8 mouse cellular contexts compared by ENCODE assay signal in the genomic region with DNA sequence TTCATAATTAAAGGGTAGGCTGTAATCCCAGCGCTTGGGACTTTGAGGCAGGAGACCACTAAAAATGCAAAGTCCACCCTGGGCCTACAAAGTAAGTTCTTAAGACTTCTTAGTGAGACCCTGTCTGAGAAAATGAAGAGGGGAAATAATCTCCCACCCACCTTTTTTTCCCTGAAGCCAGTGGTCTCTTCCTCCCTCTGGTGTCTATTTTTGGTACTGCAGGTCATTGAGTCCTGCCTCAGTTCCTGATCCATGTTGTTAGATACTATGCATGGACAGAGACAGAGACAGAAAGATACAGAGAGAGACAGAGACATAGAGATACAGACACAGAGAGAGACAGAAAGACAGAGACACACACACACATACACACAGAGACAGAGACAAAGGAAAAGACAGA. TPM values are rescaled to one million over a fixed set of nuclear protein-coding genes. Genes with fewer than 3 reads are reported as not detected.
DNase-seq lines count a peak whose midpoint lies in the region; ATAC-seq lines count a peak whose summit lies in the region.

No protein-coding gene starts in this region.

- no peaks in the 10 kb centered on the region for H3K36me3 ChIP-seq in splenic B cell, adult 2 months (ENCODE audit: control insufficient read depth, insufficient read depth, low read length, poor library complexity, severe bottlenecking)

- DNase-seq in cerebellum, adult 8-10 months = peak; percentile 18
- no peak for DNase-seq in cerebellum, adult 11-12 months
- DNase-seq in layer of hippocampus, postnatal 10 days (ENCODE audit: low spot score in 2 of 2) = peak; percentile 28 to 38
- DNase-seq in layer of hippocampus, postnatal 36 days = no peak
- DNase-seq in adipocyte (ENCODE audit: low spot score) = peak; percentile 48
- peak; percentile 41 for DNase-seq in kidney, postnatal 14 days
- peak; percentile 49 for DNase-seq in splenic B cell, adult 2 months (ENCODE audit: low read depth, low spot score)

- H3K27me3 ChIP-seq in splenic B cell, adult 2 months (ENCODE audit: control insufficient read depth, insufficient read depth, low read length, poor library complexity, severe bottlenecking) = no peaks in the 10 kb centered on the region

- ATAC-seq in erythroid progenitor cell, adult 5-6 weeks (replicated peaks; ENCODE audit: low FRiP score, poor library complexity, severe bottlenecking) = no peak

RNA-seq across cellular contexts. Expression of gene Olfr1375, which starts 15.1 kb away (rescaled TPM):
- not detected for total RNA-seq in layer of hippocampus, postnatal 10 days (2021)
- not detected for total RNA-seq in layer of hippocampus, postnatal 36 days (2021)
- total RNA-seq in erythroid progenitor cell, adult 5-6 weeks (2015; ENCODE audit: low replicate concordance) = not detected in 2 replicates
- total RNA-seq in erythroid progenitor cell, adult 5-6 weeks (2017; ENCODE audit: low replicate concordance) = not detected in 2 replicates

RNA-seq across cellular contexts. Expression of gene Olfr54, which starts 18.8 kb away (rescaled TPM):
- not detected for total RNA-seq in layer of hippocampus, postnatal 10 days (2021)
- not detected for total RNA-seq in layer of hippocampus, postnatal 36 days (2021)
- not detected in 2 replicates for total RNA-seq in erythroid progenitor cell, adult 5-6 weeks (2015; ENCODE audit: low replicate concordance)
- not detected in 2 replicates for total RNA-seq in erythroid progenitor cell, adult 5-6 weeks (2017; ENCODE audit: low replicate concordance)

RNA-seq across cellular contexts. Expression of gene Zfp354a, which starts 26.2 kb away (rescaled TPM):
- total RNA-seq in layer of hippocampus, postnatal 10 days (2021) = 10 to 100 TPM in 1 of 2 experiments, 1 to 10 TPM in 1; 9.0 to 10.0 TPM
- 1 to 10 TPM; 8.2 to 8.5 TPM for total RNA-seq in layer of hippocampus, postnatal 36 days (2021)
- total RNA-seq in erythroid progenitor cell, adult 5-6 weeks (2015; ENCODE audit: low replicate concordance) = not detected in 2 replicates
- not detected in 2 replicates for total RNA-seq in erythroid progenitor cell, adult 5-6 weeks (2017; ENCODE audit: low replicate concordance)

RNA-seq across cellular contexts. Expression of gene Olfr51, which starts 29.5 kb away (rescaled TPM):
- not detected for total RNA-seq in layer of hippocampus, postnatal 10 days (2021)
- not detected for total RNA-seq in layer of hippocampus, postnatal 36 days (2021)
- not detected in 2 replicates for total RNA-seq in erythroid progenitor cell, adult 5-6 weeks (2015; ENCODE audit: low replicate concordance)
- total RNA-seq in erythroid progenitor cell, adult 5-6 weeks (2017; ENCODE audit: low replicate concordance) = not detected in 2 replicates

RNA-seq across cellular contexts. Expression of gene Olfr1377, which starts 51.1 kb away (rescaled TPM):
- not detected for total RNA-seq in layer of hippocampus, postnatal 10 days (2021)
- not detected for total RNA-seq in layer of hippocampus, postnatal 36 days (2021)
- total RNA-seq in erythroid progenitor cell, adult 5-6 weeks (2015; ENCODE audit: low replicate concordance) = not detected in 2 replicates
- total RNA-seq in erythroid progenitor cell, adult 5-6 weeks (2017; ENCODE audit: low replicate concordance) = not detected in 2 replicates

Comparison
In these comparisons a context has a peak if more than half of its experiments do, and no peak if none do; other contexts are left out.
1. DNase-seq: peak in cerebellum, adult 8-10 months (single experiment), layer of hippocampus, postnatal 10 days (2 of 2), adipocyte (single experiment), kidney, postnatal 14 days (single experiment) and splenic B cell, adult 2 months (single experiment); none in cerebellum, adult 11-12 months (single experiment) and layer of hippocampus, postnatal 36 days (0 of 2).
2. RNA of gene Zfp354a, which starts 26.2 kb away (total RNA-seq): 9.0 to 10.0 TPM in layer of hippocampus, postnatal 10 days and 8.2 to 8.5 TPM in layer of hippocampus, postnatal 36 days; not detected in erythroid progenitor cell, adult 5-6 weeks; every median in the first group is over 4 times any median in the second.